Mouse (Mus musculus) spleen, adult 12 weeks (tissue): ENCODE measurements around the gene Hist3h2ba.

ENCODE experiments used
- DNase-seq: peaks from one replicate; pipeline ENCODE4 v3.0.0; 2022; ENCODE audit warnings: low spot score

Gene Hist3h2ba

DNA sequence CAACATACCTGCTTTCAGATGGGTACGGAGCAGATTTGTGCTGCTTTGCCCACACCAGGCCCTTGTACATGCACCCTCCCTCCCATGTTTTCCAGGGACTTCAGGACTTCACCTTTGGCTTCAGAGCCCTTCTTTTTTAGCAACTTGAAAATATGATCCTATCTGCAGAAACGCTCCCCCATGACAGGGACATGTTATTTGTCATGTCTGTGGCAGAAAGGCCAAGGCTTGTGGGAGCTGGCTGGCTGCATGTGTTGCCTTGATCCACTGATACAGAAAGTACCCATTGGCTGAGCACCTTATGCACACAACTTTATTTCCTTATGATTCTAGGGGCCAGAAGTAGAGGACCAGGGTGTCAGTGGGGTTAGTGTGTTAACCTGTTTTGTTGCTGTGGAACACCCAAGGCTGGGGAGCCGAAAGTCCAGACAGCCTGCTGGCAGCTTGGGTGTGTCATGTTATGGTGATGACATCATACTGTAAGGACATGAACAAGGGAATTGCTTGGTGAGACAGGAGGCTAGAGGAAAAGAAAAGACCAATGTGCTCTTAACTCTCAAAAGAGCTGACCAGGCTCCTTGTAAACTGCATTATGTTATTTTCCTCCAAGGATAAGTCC is 36.7 kb downstream of the Hist3h2ba start:
- DNase-seq: no peak

- no peak for DNase-seq
Measured at GRCm38 (mm10) chr11:58989166-58989565, 40.4 kb downstream of the Hist3h2ba start.

DNA sequence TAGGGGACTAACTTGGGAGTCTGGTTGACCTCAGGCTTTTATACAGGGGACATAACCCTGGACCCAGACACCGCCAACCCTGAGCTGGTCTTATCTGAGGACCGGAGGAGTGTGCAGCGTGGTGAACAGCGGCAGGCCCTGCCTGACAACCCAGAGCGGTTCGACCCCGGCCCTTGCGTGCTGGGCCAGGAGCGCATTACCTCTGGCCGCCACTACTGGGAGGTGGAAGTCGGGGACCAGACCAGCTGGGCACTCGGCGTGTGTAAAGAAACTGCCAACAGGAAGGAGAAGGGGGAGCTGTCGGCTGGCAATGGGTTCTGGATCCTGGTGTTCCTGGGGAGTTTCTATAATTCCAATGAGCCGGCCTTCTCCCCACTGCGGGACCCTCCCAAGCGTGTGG is 41.4 kb downstream of the Hist3h2ba start:
- DNase-seq: no peak

GRCm38 (mm10) chr11:58990794-58991193 is 42.1 kb downstream of the Hist3h2ba start:
- no peak for DNase-seq

DNA sequence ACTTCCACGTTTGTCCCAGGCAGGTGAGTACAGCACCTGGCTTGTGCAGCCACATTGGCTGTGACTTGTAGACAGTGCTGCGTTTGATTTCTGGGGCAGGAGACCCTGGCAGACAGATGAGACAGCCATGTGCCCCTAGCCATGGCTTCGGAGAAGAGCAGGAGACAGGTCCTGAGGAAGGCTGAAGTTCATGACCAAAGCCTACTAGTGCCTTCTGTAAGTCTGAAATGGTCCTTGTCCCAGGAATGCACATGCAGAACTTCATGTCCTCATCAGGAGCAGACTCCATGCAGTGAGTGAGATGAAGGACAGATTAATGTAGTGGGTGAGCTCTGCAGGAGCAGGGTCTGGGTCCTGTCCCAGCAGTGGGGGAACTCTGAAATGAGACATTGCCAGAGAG is 43.2 kb downstream of the Hist3h2ba start:
- no peak for DNase-seq

GRCm38 (mm10) chr11:58993091-58993670 is 44.5 kb downstream of the Hist3h2ba start:
- DNase-seq: no peak

DNA sequence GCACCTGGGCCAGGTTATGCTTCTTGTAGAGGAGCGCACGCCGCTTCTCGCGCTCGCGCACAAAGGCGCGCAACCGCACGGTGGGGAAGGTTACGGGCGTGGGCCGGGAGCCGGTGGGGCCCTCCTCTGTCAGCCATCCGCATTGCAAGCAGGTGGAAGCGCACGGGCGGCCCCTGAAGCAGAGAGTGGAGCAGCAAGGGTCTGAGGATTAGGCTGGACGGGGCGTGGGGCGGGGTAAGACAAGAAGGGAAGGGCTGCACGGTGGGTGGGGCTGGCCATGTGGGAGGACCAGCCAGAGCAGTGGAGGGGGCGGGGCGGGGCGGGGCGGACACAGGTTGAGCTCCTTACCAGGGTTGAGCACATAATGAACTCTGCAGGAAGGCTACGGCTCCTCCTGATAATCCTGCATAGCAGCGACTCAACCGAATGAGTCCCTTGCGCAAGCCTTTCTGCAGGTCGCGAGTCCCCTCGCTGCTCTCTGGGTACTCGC is 45.7 kb downstream of the Hist3h2ba start:
- no peak for DNase-seq

DNA sequence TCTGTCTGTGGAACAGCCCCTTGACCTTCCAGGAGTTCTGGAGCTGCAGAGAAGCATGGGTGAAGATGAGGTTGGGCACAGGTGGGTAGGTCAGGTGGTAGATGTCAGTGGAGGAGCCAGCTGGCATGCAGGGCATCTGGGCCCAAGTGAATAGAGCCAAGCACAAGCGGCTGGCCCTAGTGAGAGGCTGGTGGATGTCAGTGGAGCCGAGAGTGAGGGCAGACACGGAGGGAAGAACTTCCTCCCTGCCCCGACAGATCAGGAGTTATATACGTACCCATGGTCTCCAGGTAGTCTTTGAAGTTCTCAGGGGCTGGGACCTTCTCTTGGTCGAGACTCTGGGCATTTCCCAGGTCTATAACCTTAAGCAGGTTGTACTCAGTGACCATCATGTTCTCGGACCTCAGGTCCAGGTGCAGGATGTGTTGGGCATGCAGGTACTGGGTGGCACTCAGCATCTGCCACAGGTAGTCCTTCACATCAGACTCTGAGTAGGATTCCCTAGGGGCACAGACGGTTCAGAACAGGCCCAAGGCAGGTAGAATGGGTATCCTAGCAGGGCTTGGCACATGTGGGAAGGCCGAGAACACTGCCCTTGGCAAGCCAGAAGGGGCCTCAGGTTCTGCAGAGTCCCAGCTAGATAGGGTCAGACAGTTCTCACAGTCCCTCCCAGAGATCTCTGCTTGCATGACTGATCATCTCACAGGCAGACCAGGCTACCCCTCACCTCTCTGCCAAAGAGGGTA is 46.5 kb downstream of the Hist3h2ba start:
- no peak for DNase-seq

GRCm38 (mm10) chr11:58995807-58996370 is 47.2 kb downstream of the Hist3h2ba start:
- no peak for DNase-seq

GRCm38 (mm10) chr11:58997541-58997940 is 48.8 kb downstream of the Hist3h2ba start:
- DNase-seq: no peak
